Mouse (Mus musculus) liver, adult (tissue): Measurements from ENCODE around the gene Lgmn.

ENCODE experiments used
- GATA4 ChIP-seq: IDR thresholded peaks from 2 replicates; pipeline ENCODE4 v1.6.1; 2014; ENCODE audit warnings: mild to moderate bottlenecking, low read length; ENCODE audit not compliant: insufficient replicate concordance

Lgmn gene

DNA sequence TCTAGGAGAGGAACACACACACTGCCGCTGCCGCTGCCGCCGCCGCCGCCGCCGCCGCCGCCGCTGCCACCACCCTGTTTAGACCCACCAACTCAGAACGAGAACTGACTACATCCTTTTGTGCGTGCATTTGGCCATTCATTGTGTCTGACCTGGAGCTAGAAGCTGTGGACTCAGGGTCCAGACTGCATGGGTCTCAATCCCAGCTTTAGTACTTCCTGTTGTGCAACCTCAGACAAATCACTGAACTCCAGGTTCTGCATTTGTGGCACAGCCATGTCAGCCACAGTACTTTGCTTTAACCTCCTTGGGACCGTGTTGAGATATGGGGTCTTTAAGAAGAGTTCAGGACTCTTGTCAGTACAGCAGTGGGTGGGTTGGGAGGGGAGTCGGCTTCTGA is 3.0 kb upstream of the Lgmn start:
- TF ChIP-seq GATA4, result no peak

DNA sequence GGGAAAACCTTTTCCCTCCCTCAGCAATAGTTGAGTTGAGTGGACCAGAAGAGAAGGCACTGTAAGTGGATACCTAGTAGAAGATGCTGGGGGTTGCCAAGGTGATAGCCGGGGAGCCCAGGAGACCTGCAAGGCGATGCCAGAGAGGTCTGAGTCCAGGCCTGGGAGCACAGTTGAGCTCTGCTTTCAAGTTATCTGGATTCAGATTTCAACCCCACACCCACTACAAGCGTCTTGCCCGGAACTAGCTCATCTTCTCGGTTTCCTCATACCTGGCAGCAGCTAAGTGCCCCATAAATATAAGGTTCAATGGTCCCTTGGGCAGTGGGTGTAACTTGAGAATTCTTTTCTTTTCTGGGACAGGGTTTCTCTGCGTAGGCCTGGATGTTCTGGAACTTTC is 1.5 kb upstream of the Lgmn start:
- no peak for TF ChIP-seq GATA4

DNA sequence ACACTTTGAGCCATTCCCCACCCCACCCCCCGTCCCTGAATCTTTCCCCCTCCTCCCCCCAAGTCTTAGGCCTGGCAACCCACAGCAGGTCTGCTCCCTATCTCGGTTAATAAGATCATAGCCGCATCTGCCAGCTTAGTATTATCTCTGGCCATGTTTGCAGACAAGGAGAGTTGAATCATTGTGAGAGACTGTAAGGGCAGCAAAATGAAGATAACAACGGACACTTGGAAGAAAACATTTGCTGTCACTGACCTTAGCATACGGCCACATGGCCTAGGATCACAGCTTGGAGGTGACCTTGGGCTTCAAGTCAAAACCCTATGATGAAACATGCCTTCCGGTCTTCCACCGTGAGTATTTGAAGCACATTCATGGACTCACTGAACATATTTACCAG is 938 bp upstream of the Lgmn start:
- no peak for TF ChIP-seq GATA4

DNA sequence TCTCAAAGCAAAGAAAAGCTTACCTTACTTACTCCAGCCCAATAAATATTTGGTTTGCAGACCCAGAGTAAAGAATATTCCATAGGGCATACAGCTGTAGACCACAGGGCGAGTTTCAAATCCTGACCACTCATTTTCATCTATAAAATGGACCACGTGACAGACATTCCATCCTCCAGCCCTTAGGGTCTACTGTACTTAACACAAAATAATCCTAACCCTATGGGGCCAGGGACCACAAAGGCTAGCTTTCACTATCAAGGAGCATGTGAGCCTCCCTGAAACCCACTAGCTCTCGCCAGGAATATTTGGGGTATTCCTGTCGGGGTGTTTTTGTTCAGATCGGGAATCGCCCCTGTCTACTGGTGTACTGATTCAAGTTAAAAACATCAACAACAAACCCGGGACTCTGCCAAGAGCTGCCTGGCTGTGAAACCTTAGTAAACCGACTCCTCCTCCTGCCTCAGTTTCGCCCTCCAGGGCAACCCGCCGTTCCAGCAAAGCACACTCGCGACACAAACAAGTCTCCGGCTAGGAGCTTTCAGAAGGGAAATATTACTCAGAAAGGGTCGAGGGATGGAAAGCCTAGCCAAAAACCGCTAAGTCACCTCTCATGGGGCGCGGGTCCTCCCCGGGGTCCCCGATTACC is 506 bp downstream of the Lgmn start:
- TF ChIP-seq GATA4, result no peak

DNA sequence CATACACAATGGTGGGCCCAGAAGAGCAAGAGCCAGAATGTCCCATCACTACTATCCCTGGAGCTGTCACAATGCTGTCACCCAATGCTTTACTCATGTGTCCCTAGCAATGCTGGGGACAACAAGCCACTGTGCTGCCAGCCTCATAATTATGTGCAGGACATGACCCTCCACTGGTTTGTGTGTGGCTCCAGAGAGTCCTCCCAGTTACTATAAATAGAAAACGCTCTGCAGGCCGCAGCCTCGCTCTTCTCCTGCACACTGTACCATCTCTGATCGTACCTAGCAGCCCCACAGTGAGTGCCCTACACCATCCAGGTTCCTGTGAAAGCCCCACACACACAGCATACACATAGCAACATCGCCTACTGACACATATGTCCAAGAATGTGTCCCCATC is 1.7 kb downstream of the Lgmn start:
- no peak for TF ChIP-seq GATA4

DNA sequence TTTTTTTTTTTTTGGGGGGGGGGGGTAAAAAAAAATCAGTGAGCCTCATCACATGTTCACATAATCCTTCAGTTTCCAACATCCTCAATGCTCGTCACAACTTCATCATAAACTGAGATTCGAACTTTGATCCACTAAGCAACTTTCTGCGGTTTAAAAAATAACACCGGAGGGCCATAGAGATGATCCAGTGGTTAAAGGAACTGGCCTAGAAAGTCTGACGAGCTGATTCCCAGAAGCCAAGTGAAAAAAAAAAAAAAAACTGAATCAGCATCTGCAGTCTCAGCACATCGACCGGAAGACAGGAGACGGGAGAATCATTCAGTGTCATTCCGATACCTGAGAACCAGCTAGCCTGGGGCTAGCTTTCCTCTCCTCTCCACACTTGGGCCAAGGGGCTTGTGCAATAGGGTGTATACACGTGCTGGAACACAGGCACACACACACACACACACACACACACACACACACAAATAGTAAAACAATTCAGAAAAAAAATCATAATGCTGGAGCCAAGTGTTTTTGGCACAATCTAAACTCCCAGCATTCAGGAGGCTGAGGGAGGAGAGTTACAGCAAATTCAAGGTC is 2.6 kb downstream of the Lgmn start:
- TF ChIP-seq GATA4, result no peak

DNA sequence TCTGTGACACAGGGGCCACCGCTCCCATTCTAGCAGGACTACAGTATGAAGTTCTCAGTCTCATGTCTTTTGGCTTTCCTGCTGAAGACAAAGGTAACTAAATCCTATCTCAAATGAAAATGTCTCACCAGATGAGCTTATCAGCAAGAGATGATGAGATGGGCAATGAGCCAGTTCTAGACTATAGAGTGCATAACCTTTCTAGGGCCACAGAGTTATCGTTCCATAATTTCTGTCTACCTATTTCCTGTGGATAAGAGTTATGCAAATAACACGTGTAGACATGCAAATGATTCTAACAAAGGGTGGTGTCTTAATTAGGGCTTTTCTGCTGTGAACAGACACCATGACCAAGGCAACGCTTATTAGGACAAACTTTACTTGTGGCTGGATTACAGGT is 5.5 kb downstream of the Lgmn start:
- TF ChIP-seq GATA4, result no peak

DNA sequence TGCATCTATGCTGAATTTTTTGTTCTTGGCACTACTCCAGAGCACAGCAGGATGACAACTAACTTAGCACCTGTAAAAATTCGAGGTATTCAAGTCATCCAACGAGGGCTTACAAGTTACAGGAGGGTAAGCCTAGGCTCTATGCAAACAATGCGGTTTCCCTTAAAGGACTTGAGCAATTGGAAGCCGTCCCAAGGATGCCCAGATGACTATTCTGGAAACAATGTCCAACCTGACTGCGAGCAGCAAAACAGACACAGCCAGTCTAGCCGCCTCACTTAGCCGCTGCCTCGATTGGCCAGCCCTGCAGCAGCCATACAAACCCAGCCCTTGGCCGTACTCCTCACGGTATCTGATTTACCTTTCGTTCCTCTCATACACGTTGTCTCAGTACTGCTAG is 7.4 kb downstream of the Lgmn start:
- TF ChIP-seq GATA4, result no peak

DNA sequence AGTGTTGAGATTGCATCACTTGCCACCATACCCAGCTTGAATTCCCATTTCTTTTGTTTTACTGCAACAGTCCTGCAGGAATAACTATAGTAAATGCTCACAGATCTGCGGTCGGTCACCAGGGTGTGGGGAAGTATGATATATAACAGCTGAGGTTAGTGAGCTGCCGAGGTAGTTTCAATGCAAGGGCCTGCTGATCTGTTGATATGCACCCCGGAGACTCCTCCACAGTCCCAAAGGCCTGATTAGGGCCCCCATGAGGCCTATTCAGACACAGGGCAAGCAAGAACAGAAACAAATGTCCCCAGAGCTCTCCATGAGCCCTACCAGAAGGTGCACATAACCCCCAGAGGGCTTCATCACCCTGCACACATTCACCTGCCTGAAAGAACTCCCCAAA is 9.4 kb downstream of the Lgmn start:
- no peak for TF ChIP-seq GATA4

DNA sequence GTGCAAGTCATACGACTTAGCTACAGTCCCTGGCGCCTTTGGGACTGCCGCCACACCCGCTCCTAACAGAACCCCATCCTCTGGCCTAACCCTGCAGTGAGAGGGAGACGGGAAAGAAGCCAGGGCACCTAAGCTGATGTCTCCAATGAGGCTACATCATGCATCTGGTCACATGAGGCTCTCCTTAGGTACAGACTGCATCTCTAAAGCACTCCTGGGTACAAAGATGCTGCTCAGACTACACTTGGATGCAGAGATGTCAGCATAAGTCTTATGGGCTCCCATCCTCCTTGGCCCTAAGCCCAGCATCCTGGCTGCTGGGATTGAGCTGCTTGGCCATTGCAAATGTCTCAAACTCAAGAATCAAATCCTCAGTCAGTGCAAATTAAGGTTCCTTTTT is 10.0 kb downstream of the Lgmn start:
- no peak for TF ChIP-seq GATA4

DNA sequence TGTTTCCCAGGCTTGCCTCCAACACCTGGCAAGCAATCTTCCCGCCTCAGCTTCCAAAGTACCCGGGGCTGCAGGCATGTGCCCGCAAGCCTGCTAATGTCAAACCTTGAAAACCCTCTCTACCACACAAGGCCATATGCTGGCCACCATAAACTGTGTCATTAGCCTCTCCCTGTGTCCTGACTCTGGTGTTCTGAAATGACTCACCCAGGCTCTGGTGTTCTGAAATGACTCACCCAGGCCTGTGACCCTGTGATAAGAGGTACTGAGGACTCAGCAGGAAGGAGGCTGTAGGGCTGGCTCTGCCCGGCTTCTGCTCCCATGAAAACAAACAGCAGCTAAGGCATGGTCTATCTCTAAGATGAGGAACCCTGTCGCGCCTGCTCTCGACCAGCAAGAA is 13.3 kb downstream of the Lgmn start:
- peak; percentile 84; the same call in 1 of the 2 replicates for TF ChIP-seq GATA4

DNA sequence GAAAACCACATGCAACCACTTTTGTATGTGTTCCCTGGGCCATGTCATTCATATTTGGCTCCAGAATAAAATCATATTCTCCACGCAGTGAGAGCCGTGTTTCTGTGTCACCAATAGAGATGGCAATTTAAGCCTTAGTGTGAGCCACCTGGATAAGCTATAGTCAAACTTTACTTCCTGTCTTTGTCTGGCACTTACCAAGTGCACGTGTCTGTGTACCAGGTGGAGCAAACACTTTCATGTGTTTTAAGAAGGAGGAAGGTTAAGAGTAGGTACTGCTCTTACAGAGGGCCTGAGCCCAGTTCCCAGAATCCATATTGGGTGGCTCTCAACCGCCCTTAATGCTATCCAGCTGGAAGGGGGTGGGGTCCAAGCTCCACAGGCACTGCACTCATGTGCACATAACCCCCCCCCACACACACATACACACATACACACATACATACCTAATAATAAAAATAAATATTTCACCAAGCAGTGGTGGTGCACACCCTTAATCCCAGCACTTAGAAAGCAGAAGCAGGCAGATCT is 14.5 kb downstream of the Lgmn start:
- TF ChIP-seq GATA4, result no peak

DNA sequence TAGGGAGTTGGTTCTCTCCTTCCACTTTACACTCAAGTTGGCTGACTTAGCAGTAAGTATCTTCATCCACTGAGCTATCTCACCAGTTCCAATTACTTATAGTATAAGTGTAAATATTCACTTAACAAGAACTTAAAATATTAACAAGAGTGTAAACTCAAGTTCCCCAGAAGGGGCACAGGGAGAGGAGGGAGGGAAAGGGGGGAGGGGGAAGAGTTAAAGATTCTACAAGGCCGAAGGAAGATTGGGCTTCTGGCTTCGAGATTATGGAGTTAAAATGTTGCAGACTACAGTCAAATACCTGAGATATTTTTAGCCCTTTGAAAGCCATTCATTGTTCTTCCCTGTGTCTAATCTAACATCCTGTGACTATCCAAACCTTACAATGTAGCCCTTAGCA is 15.2 kb downstream of the Lgmn start:
- no peak for TF ChIP-seq GATA4

DNA sequence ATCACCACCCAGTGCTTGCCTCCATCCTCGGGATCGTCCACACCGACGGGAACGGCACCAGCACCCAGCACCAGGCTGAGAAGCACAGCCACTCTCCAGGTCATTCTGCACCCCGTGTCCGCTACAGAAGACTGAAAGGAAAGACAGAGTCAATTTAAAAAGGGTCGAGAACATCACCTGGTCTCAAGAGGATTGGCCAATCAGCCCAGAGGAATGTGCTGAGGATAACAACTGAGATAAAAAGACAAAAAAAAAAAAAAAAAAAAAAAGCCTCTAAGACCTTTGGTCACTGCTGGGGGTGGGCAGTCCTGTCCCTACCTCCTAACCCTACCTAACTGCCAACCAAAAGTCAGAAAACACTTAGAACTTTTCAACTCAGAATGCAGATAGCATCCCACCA is 16.0 kb downstream of the Lgmn start:
- no peak for TF ChIP-seq GATA4

DNA sequence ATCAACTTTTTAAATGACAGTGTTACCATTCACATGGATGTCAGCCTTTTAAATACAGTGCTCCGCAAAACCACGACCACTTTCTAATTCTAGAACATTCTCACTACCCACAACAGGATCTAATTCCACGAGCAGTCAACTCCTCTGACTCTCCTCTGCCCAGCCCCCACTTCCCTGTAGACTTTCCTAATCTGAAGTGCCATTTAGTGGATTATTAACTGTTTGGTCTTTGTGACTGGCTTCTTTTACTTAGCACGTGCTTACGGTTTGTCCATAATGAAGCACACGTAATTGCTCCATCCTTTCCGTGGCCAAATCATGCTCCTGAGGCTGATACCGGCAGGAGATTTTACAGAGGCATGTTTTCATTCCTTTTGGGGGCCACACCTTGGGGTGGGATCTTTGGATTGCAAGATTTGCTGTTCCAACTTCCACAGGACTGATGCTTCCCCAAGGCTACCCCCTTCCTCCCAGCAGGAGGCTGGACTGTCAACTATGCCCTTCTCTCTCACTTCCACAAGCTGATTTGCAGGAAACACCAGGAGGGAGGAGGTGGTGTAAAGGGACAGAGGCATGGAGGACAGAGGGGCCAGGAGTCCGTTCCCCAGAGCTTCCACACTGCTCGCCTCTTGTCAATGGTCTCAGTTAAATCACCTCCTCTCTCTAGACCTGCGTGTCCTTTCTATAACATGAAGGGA is 16.8 kb downstream of the Lgmn start:
- TF ChIP-seq GATA4, result no peak

DNA sequence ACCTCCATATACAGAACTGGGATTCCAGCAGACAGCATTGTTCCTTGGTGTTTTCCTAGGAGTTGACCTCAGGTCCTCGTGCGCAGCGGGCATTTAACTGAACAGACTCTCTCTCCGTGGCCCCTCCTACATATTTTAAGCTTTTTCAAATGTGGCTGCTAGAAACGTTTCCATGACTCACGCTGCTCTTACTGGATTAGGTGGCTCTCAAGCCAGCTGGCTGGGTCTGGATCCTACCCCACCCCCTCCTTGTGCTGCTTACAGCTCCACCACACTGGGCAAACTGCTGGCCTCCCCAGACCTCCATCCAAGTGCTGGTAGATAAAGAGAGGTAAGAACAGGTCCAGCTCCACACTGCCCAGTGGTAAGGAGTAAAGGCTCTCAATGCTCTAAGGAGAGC is 17.5 kb downstream of the Lgmn start:
- TF ChIP-seq GATA4, result no peak

DNA sequence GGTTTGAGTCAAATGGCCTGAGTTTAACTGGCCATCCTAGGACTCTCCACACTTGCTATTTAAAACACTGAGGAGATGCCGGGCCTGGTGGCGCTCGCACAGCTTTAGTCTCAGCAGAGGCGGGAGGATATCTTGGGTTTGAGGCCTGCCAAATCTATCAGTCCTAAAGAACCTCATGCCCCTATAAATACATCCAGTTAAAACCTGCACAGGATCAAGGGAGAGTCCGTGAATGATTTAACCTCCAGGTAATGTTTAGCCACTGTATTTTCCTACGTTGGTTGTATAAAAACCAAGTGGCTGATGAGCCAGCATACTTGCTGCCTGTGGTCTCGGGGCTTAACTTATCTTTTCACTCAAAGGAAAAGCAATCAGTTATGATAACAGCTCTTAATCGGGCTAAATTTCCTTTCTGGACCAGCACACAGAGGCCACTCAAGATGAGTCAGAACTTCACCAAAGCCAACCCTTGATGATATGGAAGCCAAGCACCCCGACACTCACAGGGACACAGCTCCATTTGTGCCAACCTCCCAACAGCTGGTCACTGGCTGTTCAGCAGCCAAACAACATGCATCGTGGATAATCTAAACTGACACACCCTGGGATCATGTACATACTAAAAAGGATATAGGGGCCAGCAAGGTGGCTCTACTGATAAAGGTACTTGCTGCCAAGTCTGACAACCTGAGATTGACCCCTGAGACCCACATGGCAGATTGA is 19.3 kb downstream of the Lgmn start:
- peak; percentile 83; the same call in 1 of the 2 replicates for TF ChIP-seq GATA4
